In the genomic region with DNA sequence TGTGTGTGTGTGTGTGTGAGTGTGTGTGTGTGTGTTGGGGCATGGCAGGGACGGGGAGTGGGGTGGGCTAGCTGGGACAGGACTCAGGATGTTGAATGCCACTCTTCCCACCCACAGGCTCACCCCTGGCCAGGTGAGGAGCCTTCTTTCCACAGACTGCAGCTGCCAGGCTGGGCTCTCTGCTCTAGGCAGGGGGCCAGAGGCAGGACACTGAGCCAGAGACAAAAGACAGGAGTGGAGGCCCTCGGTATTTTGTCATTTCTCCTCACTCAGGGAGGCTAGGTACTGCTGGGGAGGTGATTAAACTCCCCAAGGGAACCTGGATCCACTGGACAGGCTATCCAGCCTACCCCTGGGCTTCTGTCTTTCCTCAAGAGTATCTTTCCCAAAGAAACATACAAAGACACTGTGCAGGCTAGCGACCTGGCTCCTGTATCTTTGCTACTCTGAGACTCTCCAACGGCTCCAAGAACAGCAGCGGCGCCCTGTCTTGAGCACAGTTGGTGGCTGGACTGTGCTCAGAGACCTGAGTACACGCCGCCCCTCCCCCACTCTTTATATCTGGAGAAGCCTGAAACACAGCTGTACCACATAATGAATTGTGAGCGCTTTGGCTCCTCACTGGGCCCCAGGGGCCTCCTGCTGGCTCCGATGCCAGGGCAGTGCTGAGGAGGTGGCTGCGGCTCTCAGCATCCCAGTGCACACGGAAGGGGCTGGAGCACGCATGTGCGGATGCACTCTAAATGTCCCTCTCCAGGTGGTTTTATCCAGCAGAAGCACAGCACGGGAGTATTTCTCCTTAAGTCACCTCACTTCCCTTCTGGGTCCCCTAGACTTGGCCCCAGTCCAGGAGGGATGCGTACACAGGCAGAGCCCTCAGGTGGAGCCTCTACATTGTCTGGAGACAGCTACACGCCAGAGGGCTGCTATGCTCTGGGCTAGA, we compare ENCODE assay signal across 9 mouse cellular contexts. TPM values are rescaled to one million over a fixed set of nuclear protein-coding genes. Genes with fewer than 3 reads are reported as not detected.
DNase-seq lines count a peak whose midpoint lies in the region; ATAC-seq and TF ChIP-seq lines count a peak whose summit lies in the region.
"Had no signal": no experiment of that assay in that cellular context is flagged by ENCODE, and none has a peak within 500 bp of the region (broad histone marks: within the 10 kb centered on the region; RNA-seq: fewer than 3 reads in every experiment).

No protein-coding gene starts in this region.

- ATAC-seq in heart, postnatal 0 days (ENCODE audit: insufficient read depth, low read depth) = peak; percentile 28; the same call in 1 of the 2 replicates
- ATAC-seq in limb, embryonic 12.5 days (ENCODE audit: insufficient number of reproducible peaks, insufficient read depth, low FRiP score, low TSS enrichment, low read depth) = no peak

- TF ChIP-seq EP300 in heart, postnatal 0 days (IDR thresholded peaks at IDR 0.05; ENCODE audit: low read depth) = no peak

- peaks cover 4% of the 10 kb centered on the region; the same call in 1 of the 2 replicates for H3K27me3 ChIP-seq in embryonic facial prominence, embryonic 10.5 days (replicated peaks; ENCODE audit: low read depth, poor library complexity, severe bottlenecking)
- H3K27me3 ChIP-seq in heart, postnatal 0 days (ENCODE audit: control insufficient read depth, insufficient read depth, low read length) = no peaks in the 10 kb centered on the region
- H3K27me3 ChIP-seq in limb, embryonic 12.5 days = no peaks in the 10 kb centered on the region

- H3K9me3 ChIP-seq in embryonic facial prominence, embryonic 10.5 days = no peaks in the 10 kb centered on the region
- H3K9me3 ChIP-seq in heart, postnatal 0 days (replicated peaks; ENCODE audit: control insufficient read depth, low read length) = no peaks in the 10 kb centered on the region
- H3K9me3 ChIP-seq in limb, embryonic 12.5 days = no peaks in the 10 kb centered on the region

- no peaks in the 10 kb centered on the region for H3K36me3 ChIP-seq in embryonic facial prominence, embryonic 10.5 days (replicated peaks)
- H3K36me3 ChIP-seq in heart, postnatal 0 days (replicated peaks; ENCODE audit: control insufficient read depth, insufficient read depth, low read length) = no peaks in the 10 kb centered on the region
- H3K36me3 ChIP-seq in limb, embryonic 12.5 days = no peaks in the 10 kb centered on the region

- no peak for TF ChIP-seq CTCF in heart, postnatal 0 days (IDR thresholded peaks at IDR 0.05; ENCODE audit: low read depth)

- H3K4me1 ChIP-seq in embryonic facial prominence, embryonic 10.5 days = peaks cover 61% of the 10 kb centered on the region
- H3K4me1 ChIP-seq in heart, postnatal 0 days (ENCODE audit: control insufficient read depth, insufficient read depth) = peaks cover 34% of the 10 kb centered on the region
- H3K4me1 ChIP-seq in limb, embryonic 12.5 days (replicated peaks) = peaks cover 60% of the 10 kb centered on the region

- peak overlapping the region; percentile 9; the same call in 1 of the 2 replicates for H3K4me2 ChIP-seq in heart, postnatal 0 days (ENCODE audit: low read depth, low read length)
- H3K4me2 ChIP-seq in limb, embryonic 12.5 days = peak overlapping the region; percentile 43

- no peak overlapping the region for H3K9ac ChIP-seq in heart, postnatal 0 days (replicated peaks; ENCODE audit: low read depth, low read length)
- peak overlapping the region; percentile 42; the same call in 1 of the 2 replicates for H3K9ac ChIP-seq in limb, embryonic 12.5 days (replicated peaks)

- peak overlapping the region; percentile 21 for H3K4me3 ChIP-seq in embryonic facial prominence, embryonic 10.5 days
- no peak overlapping the region for H3K4me3 ChIP-seq in heart, postnatal 0 days (ENCODE audit: low read depth, low read length)
- no peak overlapping the region for H3K4me3 ChIP-seq in limb, embryonic 12.5 days (replicated peaks)

- DNase-seq in MN1 (ENCODE audit: low spot score) = peak; percentile 92
- DNase-seq in embryonic facial prominence, embryonic 10.5 days (ENCODE audit: low spot score) = peak; percentile 72
- peak; percentile 32 for DNase-seq in heart, postnatal 0 days (ENCODE audit: low spot score)
- DNase-seq in retina, embryonic 14.5 days (ENCODE audit: low spot score) = peak; percentile 70
- DNase-seq in ovary, postnatal 36 days (ENCODE audit: low spot score) = no peak
- DNase-seq in spleen, adult 12 weeks (ENCODE audit: low spot score) = no peak
- no peak for DNase-seq in adrenal gland, adult 18-20 months (ENCODE audit: low spot score in 2 of 2)

- WGBS in embryonic facial prominence, embryonic 10.5 days = 41% methylated on average over 17 of the region's 17 CpGs
- 30% methylated on average over 17 of the region's 17 CpGs for WGBS in heart, postnatal 0 days
- 24% methylated on average over 16 of the region's 17 CpGs for WGBS in limb, embryonic 12.5 days

- H3K27ac ChIP-seq in embryonic facial prominence, embryonic 10.5 days (replicated peaks) = peak overlapping the region; percentile 84
- H3K27ac ChIP-seq in heart, postnatal 0 days (ENCODE audit: low read depth) = peak overlapping the region; percentile 51; the same call in 1 of the 2 replicates
- peak overlapping the region; percentile 92 for H3K27ac ChIP-seq in limb, embryonic 12.5 days

RNA-seq across cellular contexts. Expression of a gene that starts 7.9 kb away (rescaled TPM):
- 0.83 and 0.86 TPM in 2 replicates for polyA plus RNA-seq in embryonic facial prominence, embryonic 10.5 days (2016; fragmentation: Nextera tagmentation; extraction: Ambion mirVana)
- not detected in 2 replicates for total RNA-seq in heart, postnatal 0 days (2014; rRNA removed; ENCODE audit: low replicate concordance)
- 0.44 TPM in 1 of 2 replicates, not detected in the other for polyA plus RNA-seq in heart, postnatal 0 days (2015; fragmentation: Nextera tagmentation; extraction: Ambion mirVana)
- polyA plus RNA-seq in limb, embryonic 12.5 days (2016; fragmentation: Nextera tagmentation; extraction: Ambion mirVana) = not detected in 2 replicates
- 1 to 10 TPM in 1 of 2 experiments, under 1 TPM in 1; 0.70 to 1.6 TPM for total RNA-seq in adrenal gland, adult 18-20 months (2021)
- polyA plus RNA-seq: heart, embryonic 14.5 days had no signal

RNA-seq across cellular contexts. Expression of a gene that starts 43.1 kb away (rescaled TPM):
- 9.9 and 10.2 TPM in 2 replicates for polyA plus RNA-seq in embryonic facial prominence, embryonic 10.5 days (2016; fragmentation: Nextera tagmentation; extraction: Ambion mirVana)
- 18.7 and 30.8 TPM in 2 replicates for total RNA-seq in heart, postnatal 0 days (2014; rRNA removed; ENCODE audit: low replicate concordance)
- polyA plus RNA-seq in heart, postnatal 0 days (2015; fragmentation: Nextera tagmentation; extraction: Ambion mirVana) = 4.1 and 5.4 TPM in 2 replicates
- 7.6 and 9.1 TPM in 2 replicates for polyA plus RNA-seq in limb, embryonic 12.5 days (2016; fragmentation: Nextera tagmentation; extraction: Ambion mirVana)
- total RNA-seq in adrenal gland, adult 18-20 months (2021) = 10 to 100 TPM; 23.9 to 24.1 TPM

Comparison
In these comparisons a context has a peak if more than half of its experiments do, and no peak if none do; other contexts are left out.
1. DNase-seq: peak in MN1 (single experiment), embryonic facial prominence, embryonic 10.5 days (single experiment), heart, postnatal 0 days (single experiment) and retina, embryonic 14.5 days (single experiment); none in ovary, postnatal 36 days (single experiment), spleen, adult 12 weeks (single experiment) and adrenal gland, adult 18-20 months (0 of 2).
2. Peak in every context shown above with its lines, with median percentiles within 50 percentile points of each other: H3K27ac ChIP-seq.